Mouse (Mus musculus): ENCODE data around the gene Hnrnpll. TPM values are rescaled to one million over a fixed set of nuclear protein-coding genes. Genes with fewer than 3 reads are reported as not detected.
A peak's percentile ranks its signal among the peaks of the same experiment; 100 is the strongest.
"Not testable (repeated sequence)": the region's sequence is repeated elsewhere in the genome, so short reads cannot be mapped to it uniquely, and the experiment has no call there.

The Hnrnpll gene
- polyA plus RNA-seq, 1 experiment from 2014 or later = 17.2 TPM

GRCm38 (mm10) chr17:80062620-80063010 is 481 bp upstream of the Hnrnpll start:
- H3K27ac ChIP-seq (ENCODE audit: low read length) = peak overlapping the region; percentile 77
- 1% methylated on average over 15 of the region's 15 CpGs for WGBS (ENCODE audit: insufficient replicate concordance)

GRCm38 (mm10) chr17:80060828-80061782 is 1.0 kb downstream of the Hnrnpll start:
- no peaks in the 10 kb centered on the region for H3K27me3 ChIP-seq (ENCODE audit: control insufficient read depth, insufficient read depth, low read depth, low read length)

More at GRCm38 (mm10) chr17:80062620-80063010, 481 bp upstream of the Hnrnpll start:
- Histone ChIP-seq H3K9me3 (replicated peaks; ENCODE audit: control insufficient read depth, low read length) (no peaks in the 10 kb centered on the region), H3K4me1 (ENCODE audit: control insufficient read depth, low read depth, low read length) (peaks cover 21% of the 10 kb centered on the region), H3K4me3 (ENCODE audit: low read depth, low read length) (peak overlapping the region; percentile 98), H3K27me3 (ENCODE audit: control insufficient read depth, insufficient read depth, low read depth, low read length) (no peaks in the 10 kb centered on the region), H3K36me3 (ENCODE audit: control insufficient read depth, insufficient read depth) (no peaks in the 10 kb centered on the region), H3K9ac (ENCODE audit: low read depth, low read length) (peak overlapping the region; percentile 99), H3K4me2 (ENCODE audit: low read depth, low read length) (peak overlapping the region; percentile 91)
- peak; percentile 9; the same call in 1 of the 2 replicates for ATAC-seq (ENCODE audit: low read depth)

GRCm38 (mm10) chr17:80060151-80060550 is 2.0 kb downstream of the Hnrnpll start:
- Histone ChIP-seq H3K4me3 (ENCODE audit: low read depth, low read length) (peak overlapping the region; percentile 98), H3K9me3 (replicated peaks; ENCODE audit: control insufficient read depth, low read length) (no peaks in the 10 kb centered on the region), H3K9ac (ENCODE audit: low read depth, low read length) (peak overlapping the region; percentile 99), H3K36me3 (ENCODE audit: control insufficient read depth, insufficient read depth) (no peaks in the 10 kb centered on the region), H3K4me2 (ENCODE audit: low read depth, low read length) (peak overlapping the region; percentile 91), H3K27me3 (ENCODE audit: control insufficient read depth, insufficient read depth, low read depth, low read length) (no peaks in the 10 kb centered on the region), H3K27ac (ENCODE audit: low read length) (no peak overlapping the region), H3K4me1 (ENCODE audit: control insufficient read depth, low read depth, low read length) (peaks cover 21% of the 10 kb centered on the region)
- WGBS (ENCODE audit: insufficient replicate concordance) = 32% methylated on average over 5 of the region's 5 CpGs
- no peak for ATAC-seq (ENCODE audit: low read depth)

More at GRCm38 (mm10) chr17:80060828-80061782, 1.0 kb downstream of the Hnrnpll start:
- H3K4me2 ChIP-seq (ENCODE audit: low read depth, low read length) = peak overlapping the region; percentile 91
- H3K27ac ChIP-seq (ENCODE audit: low read length) = peak overlapping the region; percentile 99
- under 1% methylated on average over 70 of the region's 83 CpGs for WGBS (ENCODE audit: insufficient replicate concordance)
- no peaks in the 10 kb centered on the region for H3K9me3 ChIP-seq (replicated peaks; ENCODE audit: control insufficient read depth, low read length)
- ATAC-seq (ENCODE audit: low read depth) = no peak
- no peaks in the 10 kb centered on the region for H3K36me3 ChIP-seq (ENCODE audit: control insufficient read depth, insufficient read depth)
- H3K4me1 ChIP-seq (ENCODE audit: control insufficient read depth, low read depth, low read length) = peaks cover 21% of the 10 kb centered on the region
- peak overlapping the region; percentile 98 for H3K4me3 ChIP-seq (ENCODE audit: low read depth, low read length)
- H3K9ac ChIP-seq (ENCODE audit: low read depth, low read length) = peak overlapping the region; percentile 99

GRCm38 (mm10) chr17:80059731-80060130 is 2.4 kb downstream of the Hnrnpll start:
- no peaks in the 10 kb centered on the region for H3K9me3 ChIP-seq (replicated peaks; ENCODE audit: control insufficient read depth, low read length)
- H3K27me3 ChIP-seq (ENCODE audit: control insufficient read depth, insufficient read depth, low read depth, low read length) = no peaks in the 10 kb centered on the region
- H3K36me3 ChIP-seq (ENCODE audit: control insufficient read depth, insufficient read depth) = no peaks in the 10 kb centered on the region
- peak overlapping the region; percentile 98 for H3K4me3 ChIP-seq (ENCODE audit: low read depth, low read length)
- H3K4me1 ChIP-seq (ENCODE audit: control insufficient read depth, low read depth, low read length) = peaks cover 21% of the 10 kb centered on the region
- H3K4me2 ChIP-seq (ENCODE audit: low read depth, low read length) = peak overlapping the region; percentile 91
- ATAC-seq (ENCODE audit: low read depth) = no peak
- peak overlapping the region; percentile 99 for H3K9ac ChIP-seq (ENCODE audit: low read depth, low read length)
- H3K27ac ChIP-seq (ENCODE audit: low read length) = no peak overlapping the region
- 32% methylated on average over 1 of the region's 1 CpGs for WGBS (ENCODE audit: insufficient replicate concordance)

GRCm38 (mm10) chr17:80058501-80058900 is 3.6 kb downstream of the Hnrnpll start:
- Histone ChIP-seq H3K4me2 (ENCODE audit: low read depth, low read length) (no peak overlapping the region), H3K9ac (ENCODE audit: low read depth, low read length) (no peak overlapping the region), H3K4me3 (ENCODE audit: low read depth, low read length) (no peak overlapping the region), H3K9me3 (replicated peaks; ENCODE audit: control insufficient read depth, low read length) (no peaks in the 10 kb centered on the region), H3K27me3 (ENCODE audit: control insufficient read depth, insufficient read depth, low read depth, low read length) (no peaks in the 10 kb centered on the region), H3K4me1 (ENCODE audit: control insufficient read depth, low read depth, low read length) (peaks cover 18% of the 10 kb centered on the region), H3K27ac (ENCODE audit: low read length) (no peak overlapping the region), H3K36me3 (ENCODE audit: control insufficient read depth, insufficient read depth) (no peaks in the 10 kb centered on the region)
- ATAC-seq (ENCODE audit: low read depth) = no peak
- WGBS (ENCODE audit: insufficient replicate concordance) = 47% methylated on average over 1 of the region's 1 CpGs

- no peaks in the 10 kb centered on the region for H3K27me3 ChIP-seq (ENCODE audit: control insufficient read depth, insufficient read depth, low read depth, low read length)
- no peak overlapping the region for H3K9ac ChIP-seq (ENCODE audit: low read depth, low read length)
- H3K4me2 ChIP-seq (ENCODE audit: low read depth, low read length) = no peak overlapping the region
- WGBS (ENCODE audit: insufficient replicate concordance) = 85% methylated on average over 27 of the region's 27 CpGs
- ATAC-seq (ENCODE audit: low read depth) = no peak
- H3K9me3 ChIP-seq (replicated peaks; ENCODE audit: control insufficient read depth, low read length) = no peaks in the 10 kb centered on the region
- peaks cover 13% of the 10 kb centered on the region for H3K36me3 ChIP-seq (ENCODE audit: control insufficient read depth, insufficient read depth)
- H3K4me3 ChIP-seq (ENCODE audit: low read depth, low read length) = no peak overlapping the region
- H3K4me1 ChIP-seq (ENCODE audit: control insufficient read depth, low read depth, low read length) = peaks cover 2% of the 10 kb centered on the region
- no peak overlapping the region for H3K27ac ChIP-seq (ENCODE audit: low read length)
These were observed 8.0 kb downstream of the Hnrnpll start for GRCm38 (mm10) chr17:80053931-80054734.

- ATAC-seq (ENCODE audit: low read depth) = peak; percentile 43; the same call in 1 of the 2 replicates
- Histone ChIP-seq H3K9me3 (replicated peaks; ENCODE audit: control insufficient read depth, low read length) (no peaks in the 10 kb centered on the region), H3K4me3 (ENCODE audit: low read depth, low read length) (no peak overlapping the region), H3K4me2 (ENCODE audit: low read depth, low read length) (no peak overlapping the region), H3K27me3 (ENCODE audit: control insufficient read depth, insufficient read depth, low read depth, low read length) (no peaks in the 10 kb centered on the region), H3K27ac (ENCODE audit: low read length) (0 out of 2 replicates have a peak overlapping the region, but pooled peaks have one; percentile 1), H3K4me1 (ENCODE audit: control insufficient read depth, low read depth, low read length) (no peaks in the 10 kb centered on the region; the same call in 1 of the 2 replicates), H3K9ac (ENCODE audit: low read depth, low read length) (no peak overlapping the region), H3K36me3 (ENCODE audit: control insufficient read depth, insufficient read depth) (peaks cover 27% of the 10 kb centered on the region)
- 80% methylated on average over 1 of the region's 1 CpGs for WGBS (ENCODE audit: insufficient replicate concordance)
These were observed 10.5 kb downstream of the Hnrnpll start for GRCm38 (mm10) chr17:80051682-80052081.

- H3K4me1 ChIP-seq (ENCODE audit: control insufficient read depth, low read depth, low read length); H3K9ac ChIP-seq (ENCODE audit: low read depth, low read length); H3K4me2 ChIP-seq (ENCODE audit: low read depth, low read length); H3K4me3 ChIP-seq (ENCODE audit: low read depth, low read length); ATAC-seq (ENCODE audit: low read depth); H3K27ac ChIP-seq (ENCODE audit: low read length); H3K27me3 ChIP-seq (ENCODE audit: control insufficient read depth, insufficient read depth, low read depth, low read length); H3K9me3 ChIP-seq (replicated peaks; ENCODE audit: control insufficient read depth, low read length): not testable (repeated sequence)
- H3K36me3 ChIP-seq (ENCODE audit: control insufficient read depth, insufficient read depth) = peaks cover 32% of the 10 kb centered on the region
These were observed 12.8 kb downstream of the Hnrnpll start for GRCm38 (mm10) chr17:80049300-80049699.

All from liver, embryonic 16.5 days (tissue).